Mouse (Mus musculus) 416B (cell line): ENCODE results near the gene Dhrs7b.

Source experiments
- DNase-seq: peaks from one replicate; pipeline ENCODE4 v3.0.0; 2011; ENCODE audit warnings: low read depth

Dhrs7b gene

GRCm38 (mm10) chr11:60902001-60902400 is 71.6 kb downstream of the Dhrs7b start:
- DNase-seq, result no peak

DNA sequence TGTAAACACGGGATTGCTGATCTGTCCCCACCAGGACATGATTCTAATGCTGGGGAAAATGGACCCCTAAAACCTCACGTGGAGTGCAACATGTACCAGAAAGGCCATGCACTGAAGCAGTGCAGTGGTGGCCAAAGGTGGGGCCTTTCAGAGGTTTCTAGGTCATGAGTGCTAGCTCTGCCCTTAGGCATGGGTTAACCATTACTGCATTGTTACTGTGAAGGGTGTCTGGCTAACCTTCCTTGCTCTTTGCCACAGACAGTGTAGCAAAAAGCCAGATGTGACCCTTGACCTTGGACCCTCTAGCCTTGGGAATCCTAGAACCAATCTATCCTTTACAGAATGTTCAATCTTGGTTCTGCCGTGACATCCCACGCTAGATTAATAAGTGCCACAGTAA is 72.1 kb downstream of the Dhrs7b start:
- DNase-seq, result no peak

DNA sequence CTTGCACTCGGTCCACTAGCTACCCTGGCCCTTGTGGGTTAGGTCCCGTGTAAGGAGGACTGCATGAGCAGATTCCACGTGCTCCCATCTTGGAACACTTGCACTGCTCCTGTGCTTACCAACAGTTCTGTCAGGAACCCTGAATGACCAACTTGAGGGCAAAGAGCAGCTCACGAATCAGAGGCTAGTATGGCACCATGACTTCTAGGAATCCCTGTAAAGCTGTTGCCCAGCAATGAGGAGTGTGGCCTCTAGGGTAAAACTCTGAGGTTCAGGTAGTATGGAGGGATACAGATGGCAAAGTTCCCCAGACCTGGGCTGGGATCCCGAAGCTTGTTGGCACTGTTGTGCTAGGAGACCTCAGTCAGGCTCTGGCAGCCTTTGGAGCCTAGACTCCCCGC is 73.2 kb downstream of the Dhrs7b start:
- DNase-seq, result no peak

DNA sequence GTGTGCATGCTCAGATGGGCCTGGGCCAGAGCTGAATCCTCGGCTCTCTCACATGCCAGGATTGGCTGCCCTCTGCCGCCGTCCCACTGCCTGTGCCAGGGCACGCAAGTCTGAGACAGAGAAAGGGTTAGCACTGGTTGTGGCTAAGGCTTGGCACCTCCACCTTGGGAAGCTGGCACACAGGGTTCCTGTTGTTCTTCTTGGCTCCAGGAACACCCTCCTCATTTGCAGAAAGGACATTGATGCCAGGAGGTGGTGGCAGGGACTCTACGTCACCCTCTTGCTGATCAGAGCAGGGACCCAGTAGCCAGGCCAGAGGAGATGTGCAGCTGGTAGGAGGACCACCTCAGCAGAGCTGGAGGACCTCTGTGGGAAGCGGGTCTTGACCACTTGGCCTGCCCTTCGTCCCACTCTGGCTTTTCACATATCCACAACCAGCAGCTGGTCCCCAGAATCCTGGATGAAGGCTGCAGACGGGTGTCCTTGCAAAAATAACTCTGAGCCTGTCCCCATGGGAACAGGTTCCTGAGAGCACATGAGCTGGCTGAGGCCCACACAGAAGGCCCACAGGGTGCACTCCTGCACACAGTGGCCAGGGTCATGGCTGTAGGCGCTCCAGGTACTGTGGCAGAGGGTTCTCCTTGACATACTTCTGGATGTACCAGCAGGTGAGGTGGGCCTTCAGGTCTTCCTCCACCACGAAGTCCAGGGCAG is 75.1 kb downstream of the Dhrs7b start:
- no peak for DNase-seq

- no peak for DNase-seq
Observed at GRCm38 (mm10) chr11:60906449-60906848, 76.0 kb downstream of the Dhrs7b start.

DNA sequence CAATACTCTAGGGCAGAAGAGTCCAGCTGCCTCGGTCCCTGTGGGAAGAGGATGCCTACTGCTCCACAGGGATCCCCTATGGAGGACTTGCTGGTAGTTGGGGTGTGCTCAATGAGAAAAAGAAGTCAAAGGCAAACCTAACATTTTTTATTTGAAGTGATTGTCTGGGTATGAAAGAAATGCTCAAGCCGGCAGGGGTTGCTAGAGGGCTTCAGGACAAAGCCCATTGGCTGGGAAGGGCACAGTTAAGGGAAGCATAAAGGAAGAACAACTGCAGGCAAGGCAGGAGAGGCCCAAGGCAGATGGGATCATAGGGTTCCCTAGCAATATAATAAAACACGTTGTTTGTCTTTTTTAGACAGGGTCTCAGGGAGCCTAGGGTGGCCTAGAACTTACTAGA is 77.6 kb downstream of the Dhrs7b start:
- DNase-seq, result no peak

- no peak for DNase-seq
Observed at GRCm38 (mm10) chr11:60909626-60910025, 79.2 kb downstream of the Dhrs7b start.
